Mouse (Mus musculus) lung, postnatal 0 days (tissue): ENCODE measurements around the gene Ctrl.

ENCODE experiments used
- CTCF ChIP-seq: IDR thresholded peaks from 2 replicates; pipeline ENCODE4 v1.5.1; 2016; ENCODE audit warnings: antibody characterized with exemption, mild to moderate bottlenecking
- EP300 ChIP-seq: IDR thresholded peaks from 2 replicates; pipeline ENCODE4 v1.6.1; 2016; ENCODE audit warnings: antibody characterized with exemption, mild to moderate bottlenecking, control low read depth

- TF ChIP-seq CTCF (no peak), EP300 (no peak)
Observed at GRCm38 (mm10) chr8:105965905-105966341, 32.3 kb upstream of the Ctrl start, which contains the start of gene Slc12a4.
